Mouse (Mus musculus) 3134 (cell line): ENCODE results near the gene Macrod2.

ENCODE experiments used
- DNase-seq: peaks from one replicate; pipeline ENCODE4 v3.0.0-alpha.2; 2011; ENCODE audit warnings: low spot score; ENCODE audit not compliant: insufficient read length; ENCODE audit errors: extremely low read depth

The Macrod2 gene

GRCm38 (mm10) chr2:140783041-140783440, 387.9 kb downstream of the Macrod2 start:
- no peak for DNase-seq

DNA sequence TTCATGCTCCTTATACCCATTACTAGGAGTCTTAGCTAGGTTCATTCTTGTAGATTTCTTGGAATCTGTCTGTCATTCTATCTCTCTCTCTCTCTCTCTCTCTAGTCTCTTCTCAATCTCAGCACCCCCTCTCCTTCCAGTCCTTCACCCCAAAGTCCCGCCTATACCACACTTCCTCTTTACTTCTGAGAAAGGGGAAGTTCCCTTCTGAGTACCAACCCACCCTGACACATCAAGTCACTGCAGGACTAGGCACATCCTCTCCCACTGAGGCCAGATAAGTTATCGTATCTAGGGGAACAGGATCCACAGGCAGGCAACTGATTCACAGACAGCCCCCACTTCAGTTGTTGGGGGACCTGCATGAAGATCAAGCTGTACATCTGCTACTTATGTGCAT, 389.5 kb downstream of the Macrod2 start:
- no peak for DNase-seq

GRCm38 (mm10) chr2:140790363-140790762, 395.3 kb downstream of the Macrod2 start:
- peak; percentile 67 for DNase-seq

GRCm38 (mm10) chr2:140793886-140794608, 398.9 kb downstream of the Macrod2 start:
- peak; percentile 5 for DNase-seq

DNA sequence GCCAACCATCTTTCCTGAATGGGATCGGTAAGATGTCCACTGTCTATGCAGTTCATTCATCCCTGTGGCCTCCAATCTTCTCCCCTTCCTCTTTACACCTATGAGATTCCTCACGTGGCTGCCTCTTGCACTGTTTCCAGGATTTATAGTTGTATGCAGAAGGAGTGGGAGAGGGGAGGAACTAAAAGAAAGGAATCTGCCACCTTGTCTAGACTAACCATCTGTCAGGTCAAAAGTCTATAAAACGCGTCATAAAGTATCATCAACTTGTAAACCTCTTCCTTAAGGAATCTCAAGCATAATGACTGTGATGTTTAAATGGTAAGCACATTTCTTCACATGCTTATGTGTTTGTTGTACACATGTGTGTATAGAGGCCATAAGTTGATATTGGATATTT, 416.6 kb downstream of the Macrod2 start:
- no peak for DNase-seq

DNA sequence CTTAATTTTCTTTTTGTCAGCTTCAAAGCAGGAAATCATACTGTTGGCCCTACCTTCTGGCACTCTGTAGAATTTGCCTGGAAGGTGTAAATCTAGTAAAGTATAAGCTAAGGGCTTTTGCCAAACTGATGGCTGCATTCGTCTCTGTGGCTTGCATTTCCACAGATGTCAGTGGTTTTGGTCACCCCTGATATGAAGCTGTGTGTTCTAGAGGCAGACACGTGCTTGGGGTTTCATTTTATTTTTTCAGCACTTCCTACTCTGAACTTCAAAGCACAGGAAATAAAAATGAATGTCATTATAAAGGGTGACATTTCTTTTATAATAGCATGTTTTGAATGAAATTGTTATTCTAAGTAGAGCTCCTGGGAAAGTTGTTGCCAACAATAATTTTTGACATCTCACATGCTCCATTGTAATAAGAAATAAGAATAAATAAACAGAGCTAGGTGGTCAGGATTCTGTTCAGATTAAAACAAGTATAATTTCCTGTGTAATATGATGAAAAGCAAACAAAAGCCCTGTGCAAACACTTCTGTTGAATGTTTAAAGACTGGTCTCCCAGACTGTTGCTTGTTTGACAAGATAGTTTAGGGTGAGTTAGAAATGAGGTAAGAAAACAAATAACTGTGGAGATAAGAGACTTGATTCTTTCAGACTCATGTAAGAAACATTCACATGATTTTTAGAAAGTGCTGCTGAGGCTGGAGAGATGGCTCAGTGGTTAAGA, 424.4 kb downstream of the Macrod2 start:
- DNase-seq, result no peak

DNA sequence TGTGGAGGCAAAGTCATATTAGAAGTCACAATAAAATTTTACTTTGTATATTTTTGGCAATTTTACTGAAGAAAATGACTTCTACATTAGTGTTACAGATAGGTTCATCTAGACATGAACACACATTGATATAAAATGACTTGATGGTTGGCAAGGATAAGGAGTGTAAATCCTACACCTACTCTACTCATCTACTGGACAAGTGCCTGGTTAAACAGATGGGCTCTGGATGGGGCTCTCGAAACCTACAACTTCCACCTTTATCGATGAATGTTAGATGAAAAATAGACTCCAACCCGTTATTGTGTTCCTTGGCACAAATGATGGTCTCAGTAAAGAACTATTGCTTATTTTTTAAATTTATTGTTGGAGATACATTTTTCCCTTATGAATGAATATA, 427.3 kb downstream of the Macrod2 start:
- DNase-seq, result no peak

DNA sequence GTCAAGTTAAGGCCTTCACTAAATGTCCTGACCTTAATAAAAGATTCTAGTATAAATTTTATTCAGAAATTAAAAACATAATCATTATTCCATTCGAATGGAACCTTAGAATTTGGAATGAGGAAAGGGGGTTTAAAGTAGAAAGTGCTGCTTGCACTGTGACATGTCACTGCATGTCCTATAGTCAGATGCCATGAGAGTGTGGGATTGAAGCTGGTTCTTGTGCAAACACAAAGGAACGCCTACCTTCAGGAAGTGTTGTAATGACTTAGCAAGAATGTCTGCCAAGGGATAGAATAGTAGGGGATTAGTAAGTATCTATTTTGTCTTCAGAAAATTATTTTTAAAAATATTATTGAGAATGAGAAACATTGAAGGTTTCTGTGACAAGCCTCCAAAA, 431.1 kb downstream of the Macrod2 start:
- no peak for DNase-seq

GRCm38 (mm10) chr2:140828859-140829258, 433.8 kb downstream of the Macrod2 start:
- no peak for DNase-seq

DNA sequence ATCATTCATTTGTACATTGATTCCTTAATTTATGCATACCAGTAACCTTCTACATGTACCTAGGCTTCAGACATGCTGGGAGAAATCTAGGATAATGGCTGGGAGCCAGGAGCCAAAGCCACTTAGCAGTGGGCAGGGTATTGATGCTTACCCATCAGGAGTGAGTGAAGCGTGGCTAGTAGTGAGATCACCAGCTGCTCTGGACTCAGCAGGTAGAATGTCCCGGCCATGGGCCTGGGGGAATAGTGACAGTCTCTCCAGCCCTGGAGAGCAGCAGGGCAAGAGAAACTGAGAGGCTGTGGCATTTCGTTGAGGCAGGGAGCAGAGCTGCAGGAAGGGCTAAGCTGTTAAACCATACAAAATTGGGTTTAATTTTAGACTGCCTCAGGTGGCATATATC, 435.0 kb downstream of the Macrod2 start:
- DNase-seq, result no peak

DNA sequence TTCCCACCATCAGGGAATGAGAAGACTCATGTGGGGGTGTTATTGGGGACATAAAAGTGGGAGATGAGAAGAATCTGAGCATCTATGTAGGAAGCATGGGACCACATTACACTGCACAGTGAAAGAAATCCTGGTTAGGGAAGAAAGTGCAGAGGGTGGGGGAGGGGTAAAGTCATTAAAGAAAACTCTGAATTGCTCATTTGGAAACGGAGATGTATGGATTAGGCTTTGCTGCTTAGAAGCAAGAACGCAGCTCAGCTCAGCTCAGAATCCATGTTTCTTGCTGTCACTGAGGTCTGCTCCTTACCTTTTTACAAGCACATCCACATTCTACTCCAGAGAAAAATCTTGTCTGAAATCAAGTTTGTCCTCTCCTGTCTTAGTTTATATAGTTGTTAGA, 444.3 kb downstream of the Macrod2 start:
- DNase-seq, result no peak

- DNase-seq, result peak; percentile 28
These were observed 444.8 kb downstream of the Macrod2 start for GRCm38 (mm10) chr2:140839880-140840279.

DNA sequence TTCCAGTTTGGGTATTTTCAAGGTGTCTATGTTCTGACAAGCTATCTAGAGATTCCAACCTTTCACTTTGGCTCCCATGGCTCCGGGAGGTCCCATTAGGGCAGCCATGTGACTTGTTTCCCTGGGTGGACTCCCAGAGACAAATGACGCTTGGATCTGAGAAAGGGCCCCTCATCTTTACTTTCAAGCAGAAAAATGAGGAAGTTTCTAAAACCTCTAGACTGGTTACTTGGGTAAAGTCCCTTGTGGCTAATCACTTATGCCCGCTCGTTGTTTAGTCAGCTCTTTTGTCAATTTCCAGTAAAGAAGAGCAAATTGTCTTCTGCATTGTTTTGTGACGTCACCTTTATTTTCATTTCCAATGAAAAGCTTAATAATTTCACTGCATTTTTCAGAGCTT, 448.9 kb downstream of the Macrod2 start:
- DNase-seq, result no peak

- DNase-seq, result peak; percentile 42
These were observed 452.8 kb downstream of the Macrod2 start for GRCm38 (mm10) chr2:140847817-140848428.

DNA sequence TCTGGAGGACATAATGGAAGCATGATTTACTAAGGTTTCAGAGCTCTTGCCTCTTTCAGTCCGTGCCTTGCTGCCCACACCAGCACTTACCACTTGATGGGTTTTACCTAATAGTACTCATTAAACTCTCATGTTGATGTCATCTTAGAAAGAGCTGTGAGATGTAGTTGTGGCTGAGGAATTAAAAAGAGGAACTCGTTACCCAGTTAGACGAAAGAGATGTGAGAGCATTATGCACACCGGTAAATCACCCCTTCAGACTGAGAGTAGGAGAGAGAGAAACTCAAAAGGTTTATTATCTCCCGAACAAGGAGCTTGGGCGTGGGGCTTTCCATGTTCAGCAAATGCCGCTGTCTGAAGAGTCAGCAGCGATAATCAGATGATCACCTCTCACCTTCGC, 458.4 kb downstream of the Macrod2 start:
- DNase-seq, result no peak

GRCm38 (mm10) chr2:140861356-140861755, 466.2 kb downstream of the Macrod2 start:
- DNase-seq, result no peak

DNA sequence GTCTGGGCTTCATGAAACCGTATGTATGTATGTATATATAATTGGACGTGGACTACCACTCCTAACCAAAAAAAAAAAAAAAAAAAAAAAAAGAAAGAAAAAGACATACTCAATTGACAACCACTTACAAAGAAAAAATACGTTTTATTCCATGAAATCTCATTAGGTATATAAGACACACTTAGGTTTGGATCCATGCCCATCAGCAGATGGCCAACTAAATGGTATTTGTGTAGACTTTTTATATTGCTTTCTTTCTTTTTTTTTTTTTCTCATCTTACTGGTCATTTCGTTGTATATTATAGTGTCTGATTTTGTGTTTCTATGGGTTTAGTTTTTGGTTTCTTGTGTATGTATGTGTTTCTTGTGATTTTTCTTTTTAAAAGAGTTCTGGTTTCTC, 467.6 kb downstream of the Macrod2 start:
- DNase-seq, result no peak

- no peak for DNase-seq
These were observed 470.5 kb downstream of the Macrod2 start for GRCm38 (mm10) chr2:140865636-140866035.

DNA sequence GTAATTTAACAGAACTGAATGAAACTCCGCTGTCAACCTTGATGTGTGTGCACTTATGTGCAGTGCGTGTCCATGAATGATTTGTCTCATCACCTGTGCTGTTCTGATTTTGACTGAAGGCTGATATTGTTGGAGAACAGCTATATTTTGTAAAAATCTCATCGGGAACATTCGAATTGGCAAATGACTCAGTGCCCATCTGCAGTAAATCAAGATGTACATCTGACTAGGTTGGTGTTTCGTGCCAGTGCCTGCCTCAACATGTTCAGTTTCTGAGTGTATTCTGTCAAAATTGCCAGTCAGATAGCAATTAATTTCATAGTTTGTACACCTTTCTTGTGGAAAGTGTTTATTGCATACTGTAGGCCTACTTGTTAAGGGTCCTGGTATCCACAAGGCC, 472.0 kb downstream of the Macrod2 start:
- no peak for DNase-seq

GRCm38 (mm10) chr2:140885176-140885575, 490.1 kb downstream of the Macrod2 start:
- DNase-seq, result no peak

- DNase-seq, result peak; percentile 37
These were observed 495.6 kb downstream of the Macrod2 start for GRCm38 (mm10) chr2:140890683-140891082.
